Mouse (Mus musculus) CH12.LX (cell line): ENCODE results near the gene Acsbg1.

ENCODE experiments used
- BHLHE40 ChIP-seq: IDR thresholded peaks from 2 replicates; pipeline ENCODE4 v1.6.1; 2011; ENCODE audit warnings: mild to moderate bottlenecking, low read depth, low read length, improper control_type of control experiment
- CTCF ChIP-seq, 2 experiments: IDR thresholded peaks in 1 of 2; conservative IDR thresholded peaks in 1 of 2; 2 replicates each; pipeline ENCODE4 v1.5.1; 2011 to 2012; ENCODE audit warnings: low read depth in 2 of 2, low read length in 2 of 2, improper control_type of control experiment in 1 of 2, inconsistent platforms in 1 of 2, mild to moderate bottlenecking in 1 of 2, moderate library complexity in 1 of 2
- EP300 ChIP-seq: IDR thresholded peaks from 2 replicates; pipeline ENCODE4 v1.6.1; 2011; ENCODE audit warnings: low read length, improper control_type of control experiment
- HCFC1 ChIP-seq: IDR thresholded peaks from 2 replicates; pipeline ENCODE4 v1.6.1; 2012; ENCODE audit warnings: low read depth, mild to moderate bottlenecking, inconsistent platforms, low read length, improper control_type of control experiment
- JUND ChIP-seq: conservative IDR thresholded peaks from 2 replicates; pipeline ENCODE4 v1.6.1; 2011; ENCODE audit warnings: low read depth, low read length, improper control_type of control experiment
- POLR2A ChIP-seq: IDR thresholded peaks from 2 replicates; pipeline ENCODE4 v1.6.1; 2011; ENCODE audit warnings: low read depth, mild to moderate bottlenecking, improper control_type of control experiment, low read length
- RAD21 ChIP-seq: IDR thresholded peaks from 2 replicates; pipeline ENCODE4 v1.6.1; 2011; ENCODE audit warnings: low read depth, mild to moderate bottlenecking, low read length, improper control_type of control experiment, moderate library complexity
- SIN3A ChIP-seq: IDR thresholded peaks from 2 replicates; pipeline ENCODE4 v1.6.1; 2012; ENCODE audit warnings: low read length, improper control_type of control experiment, inconsistent platforms
- USF1 ChIP-seq: IDR thresholded peaks from 2 replicates; pipeline ENCODE4 v1.6.1; 2014; ENCODE audit warnings: low read depth, mild to moderate bottlenecking, inconsistent platforms, low read length, improper control_type of control experiment
- USF2 ChIP-seq: conservative IDR thresholded peaks from 2 replicates; pipeline ENCODE4 v1.6.1; 2011; ENCODE audit warnings: low read depth, low read length, improper control_type of control experiment
- ZC3H11A ChIP-seq: IDR thresholded peaks from 2 replicates; pipeline ENCODE4 v1.6.1; 2012; ENCODE audit warnings: low read depth, mild to moderate bottlenecking, inconsistent platforms, low read length, improper control_type of control experiment
- ZMIZ1 ChIP-seq: IDR thresholded peaks from 2 replicates; pipeline ENCODE4 v1.6.1; 2012; ENCODE audit warnings: low read depth, mild to moderate bottlenecking, inconsistent platforms, low read length, improper control_type of control experiment

- TF ChIP-seq USF1 (no peak), CTCF (conservative IDR thresholded peaks at IDR 0.05 in 1 of 2, IDR thresholded peaks at IDR 0.05 in 1 of 2; ENCODE audit: low read depth in 2 of 2, low read length in 2 of 2) (no peak), JUND (no peak), BHLHE40 (no peak; the same call in 1 of the 2 replicates), EP300 (no peak; the same call in 1 of the 2 replicates), POLR2A (no peak), USF2 (no peak), ZMIZ1 (no peak), ZC3H11A (no peak), HCFC1 (no peak), RAD21 (no peak), SIN3A (no peak)
Measured at GRCm38 (mm10) chr9:54602386-54602785, 59.3 kb downstream of the Acsbg1 start.
